8 mouse cellular contexts compared by ENCODE assay signal in the genomic region with DNA sequence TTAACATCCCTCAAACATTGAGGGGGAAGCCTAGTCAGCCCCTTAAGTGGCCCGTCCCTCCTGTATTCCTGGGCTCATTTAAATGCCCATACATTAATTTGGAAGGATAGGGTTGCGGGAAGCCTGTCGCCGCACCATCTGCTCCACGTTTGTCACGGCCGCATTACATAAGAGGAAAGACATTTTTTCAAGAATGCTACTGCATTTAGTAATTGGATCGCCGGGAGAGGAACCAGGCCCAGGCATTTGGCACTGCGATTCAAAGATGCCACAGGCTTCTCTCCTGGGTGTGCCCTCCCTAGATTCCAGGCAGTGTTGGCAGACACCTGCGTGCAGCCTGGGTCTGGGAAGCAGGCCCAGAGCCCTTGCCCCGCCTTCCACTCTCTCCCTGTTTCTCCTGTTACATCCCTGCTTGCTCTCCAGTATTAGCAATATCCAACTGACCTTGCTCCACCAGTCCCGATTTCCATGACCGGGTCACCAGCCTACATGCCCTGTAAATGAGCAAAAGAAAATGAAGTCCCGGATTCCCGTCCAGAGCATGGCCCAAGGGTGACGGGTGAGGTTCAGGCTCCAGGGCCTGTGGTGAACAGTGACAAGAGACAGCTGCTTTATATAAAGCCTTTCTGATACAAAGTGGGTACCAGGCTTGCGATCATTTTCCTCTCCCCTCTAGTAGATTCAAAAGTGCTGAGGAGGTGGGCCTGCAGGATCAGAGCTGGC. TPM values are rescaled to one million over a fixed set of nuclear protein-coding genes. Genes with fewer than 3 reads are reported as not detected.
DNase-seq lines count a peak whose midpoint lies in the region; ATAC-seq lines count a peak whose summit lies in the region.

No protein-coding gene starts in this region.

- no peaks in the 10 kb centered on the region for H3K27me3 ChIP-seq in kidney, embryonic 14.5 days (ENCODE audit: control insufficient read depth, insufficient read depth, low read length)

- no peak overlapping the region for H3K9ac ChIP-seq in kidney, embryonic 14.5 days (ENCODE audit: low read depth, low read length)

- no peaks in the 10 kb centered on the region for H3K9me3 ChIP-seq in kidney, embryonic 14.5 days (ENCODE audit: control insufficient read depth, low read length)

- no peaks in the 10 kb centered on the region for H3K36me3 ChIP-seq in kidney, embryonic 14.5 days (ENCODE audit: control insufficient read depth, insufficient read depth, low read length)

- peaks cover 12% of the 10 kb centered on the region; the same call in 1 of the 2 replicates for H3K4me1 ChIP-seq in kidney, embryonic 14.5 days (ENCODE audit: control insufficient read depth, insufficient read depth, low read length)

- DNase-seq in layer of hippocampus, adult 11-12 months (ENCODE audit: low spot score), result peak; percentile 70
- DNase-seq in layer of hippocampus, adult 9-10 months (ENCODE audit: low spot score), result no peak
- DNase-seq in cerebellum, postnatal 14 days, result peak; percentile 80 to 87
- peak; percentile 73 for DNase-seq in gastrocnemius, postnatal 10 days
- DNase-seq in left cerebral cortex, adult 9 months (ENCODE audit: low spot score in 2 of 2), result peak; percentile 65 to 90
- DNase-seq in right cerebral cortex, postnatal 10 days (ENCODE audit: low spot score in 2 of 2), result peak; percentile 78 to 85
- no peak for DNase-seq in kidney, adult 8-10 months

- H3K4me3 ChIP-seq in kidney, embryonic 14.5 days (ENCODE audit: low read length), result no peak overlapping the region

- H3K27ac ChIP-seq in kidney, embryonic 14.5 days (ENCODE audit: low read depth, low read length), result no peak overlapping the region

- H3K4me2 ChIP-seq in kidney, embryonic 14.5 days (replicated peaks; ENCODE audit: low read depth, low read length), result no peak overlapping the region

- 44% methylated on average over 18 of the region's 18 CpGs for WGBS in kidney, embryonic 14.5 days

- ATAC-seq in kidney, embryonic 14.5 days (ENCODE audit: low FRiP score, low TSS enrichment), result no peak

RNA-seq across cellular contexts. Expression of gene Znfx1, which starts 16.9 kb away (rescaled TPM):
- total RNA-seq in gastrocnemius, postnatal 10 days (2021), result 10 to 100 TPM; 13.5 to 16.2 TPM
- 4.3 and 10.5 TPM in 2 replicates for polyA plus RNA-seq in kidney, embryonic 14.5 days (2014; fragmentation: Nextera tagmentation; extraction: Ambion mirVana)

Comparison
In these comparisons a context has a peak if more than half of its experiments do, and no peak if none do; other contexts are left out.
1. DNase-seq: peak in layer of hippocampus, adult 11-12 months (single experiment), cerebellum, postnatal 14 days (2 of 2), gastrocnemius, postnatal 10 days (single experiment), left cerebral cortex, adult 9 months (2 of 2) and right cerebral cortex, postnatal 10 days (2 of 2); none in layer of hippocampus, adult 9-10 months (single experiment) and kidney, adult 8-10 months (0 of 2).